Mouse (Mus musculus) limb, embryonic 14.5 days (tissue): ENCODE results near the gene Dnph1. TPM values are rescaled to one million over a fixed set of nuclear protein-coding genes. Genes with fewer than 3 reads are reported as not detected.

Experiments used
- ATAC-seq: fragments of 200-750 bp; cut with Nextera tagmentation; 2 replicates; pipeline ENCODE4 v1.8.0; 2017; ENCODE audit warnings: low read depth, moderate number of reproducible peaks, moderate TSS enrichment; ENCODE audit not compliant: low FRiP score
- DNase-seq: peaks from one replicate; pipeline ENCODE4 v3.0.0-alpha.2; 2015; ENCODE audit warnings: low spot score
- H3K27ac ChIP-seq: fragments of 300-500 bp; sonication (generic); replicated peaks from 2 replicates; pipeline ENCODE4 v1.5.1; 2014; ENCODE audit warnings: low read depth, mild to moderate bottlenecking, low read length, moderate library complexity, mixed read lengths
- H3K27me3 ChIP-seq: fragments of 300-500 bp; sonication (generic); 2 replicates; pipeline ENCODE4 v1.6.1; 2014; ENCODE audit warnings: low read length, mixed read lengths; ENCODE audit not compliant: control insufficient read depth, insufficient read depth
- H3K36me3 ChIP-seq: fragments of 300-500 bp; sonication (generic); 2 replicates; pipeline ENCODE4 v1.6.1; 2014; ENCODE audit warnings: mild to moderate bottlenecking, low read length, moderate library complexity, mixed read lengths; ENCODE audit not compliant: control insufficient read depth, insufficient read depth
- H3K4me1 ChIP-seq: fragments of 300-500 bp; sonication (generic); 2 replicates; pipeline ENCODE4 v1.6.1; 2014; ENCODE audit warnings: antibody characterized with exemption, low read length, mixed read lengths; ENCODE audit not compliant: control insufficient read depth, insufficient read depth
- H3K4me2 ChIP-seq: fragments of 300-500 bp; sonication (generic); replicated peaks from 2 replicates; pipeline ENCODE4 v1.6.1; 2014; ENCODE audit warnings: low read depth, mild to moderate bottlenecking, low read length, moderate library complexity; ENCODE audit not compliant: severe bottlenecking
- H3K4me3 ChIP-seq: fragments of 300-500 bp; sonication (generic); replicated peaks from 2 replicates; pipeline ENCODE4 v1.5.1; 2014; ENCODE audit warnings: low read length
- H3K9ac ChIP-seq: fragments of 300-500 bp; sonication (generic); 2 replicates; pipeline ENCODE4 v1.6.1; 2014; ENCODE audit warnings: mild to moderate bottlenecking, low read depth, low read length, moderate library complexity; ENCODE audit not compliant: severe bottlenecking
- H3K9me3 ChIP-seq: fragments of 300-500 bp; sonication (generic); 2 replicates; pipeline ENCODE4 v1.6.1; 2016; ENCODE audit warnings: low read length; ENCODE audit not compliant: control insufficient read depth
- POLR2A ChIP-seq: fragments of 200-500 bp; IDR thresholded peaks from 2 replicates; pipeline ENCODE4 v1.8.0; 2012; ENCODE audit warnings: inconsistent platforms, mild to moderate bottlenecking, moderate library complexity, borderline replicate concordance; ENCODE audit not compliant: insufficient read depth, insufficient read length; ENCODE audit errors: extremely low read depth
- whole genome bisulfite sequencing: fragments of 180-500 bp; shearing (Covaris S2); extraction: QIAGEN DNeasy Blood & Tissue Kit; methylation state at CpG from one replicate; pipeline ENCODE4 v1.1.7; 2014; 5-methylcytosine and 5-hydroxymethylcytosine counted together
- polyA plus RNA-seq, 2 experiments: library from polyadenylated mRNA; depleted of rRNA in 1 of 2; stranded (reverse) in 1 of 2; unstranded in 1 of 2; fragments of >200 nt; fragmentation: Nextera tagmentation in 1 of 2; extraction: Ambion mirVana in 1 of 2; gene quantifications; 2 replicates each; pipeline versions ENCODE4 v1.2.1 to v1.2.3; 2012 to 2014

The Dnph1 gene
- polyA plus RNA-seq, 2 experiments: 30.0 to 37.6 TPM

GRCm38 (mm10) chr17:46462226-46462625 lies 34.3 kb upstream of the Dnph1 start:
- Histone ChIP-seq H3K9ac (no peak overlapping the region), H3K27me3 (peaks cover 45% of the 10 kb centered on the region), H3K4me1 (peaks cover 4% of the 10 kb centered on the region; the same call in 1 of the 2 replicates), H3K27ac (no peak overlapping the region), H3K4me2 (no peak overlapping the region), H3K4me3 (no peak overlapping the region), H3K9me3 (no peaks in the 10 kb centered on the region), H3K36me3 (no peaks in the 10 kb centered on the region)
- no peak for TF ChIP-seq POLR2A
- WGBS: 83% methylated on average over 5 of the region's 5 CpGs
- ATAC-seq (no peak), DNase-seq (no peak)

GRCm38 (mm10) chr17:46467830-46468229 lies 28.7 kb upstream of the Dnph1 start:
- no peak overlapping the region for H3K9ac ChIP-seq
- no peak for TF ChIP-seq POLR2A
- H3K27me3 ChIP-seq: no peaks in the 10 kb centered on the region
- 78% methylated on average over 9 of the region's 9 CpGs for WGBS
- no peak overlapping the region for H3K4me3 ChIP-seq
- no peak overlapping the region for H3K4me2 ChIP-seq
- no peaks in the 10 kb centered on the region for H3K9me3 ChIP-seq
- H3K4me1 ChIP-seq: no peaks in the 10 kb centered on the region
- no peaks in the 10 kb centered on the region for H3K36me3 ChIP-seq
- H3K27ac ChIP-seq: no peak overlapping the region
- no peak for DNase-seq
- no peak for ATAC-seq

- ATAC-seq (no peak), DNase-seq (no peak)
- 57% methylated on average over 8 of the region's 8 CpGs for WGBS
- H3K4me1 ChIP-seq: no peaks in the 10 kb centered on the region
- H3K27me3 ChIP-seq: no peaks in the 10 kb centered on the region; the same call in 1 of the 2 replicates
- no peak overlapping the region for H3K4me3 ChIP-seq
- H3K4me2 ChIP-seq: no peak overlapping the region
- H3K36me3 ChIP-seq: no peaks in the 10 kb centered on the region
- H3K27ac ChIP-seq: no peak overlapping the region
- H3K9me3 ChIP-seq: no peaks in the 10 kb centered on the region
- no peak for TF ChIP-seq POLR2A
- no peak overlapping the region for H3K9ac ChIP-seq
Measured at GRCm38 (mm10) chr17:46476601-46477000, 19.9 kb upstream of the Dnph1 start.

GRCm38 (mm10) chr17:46477286-46477685 lies 19.2 kb upstream of the Dnph1 start:
- Histone ChIP-seq H3K9ac (no peak overlapping the region), H3K4me3 (no peak overlapping the region), H3K27me3 (no peaks in the 10 kb centered on the region; the same call in 1 of the 2 replicates), H3K9me3 (no peaks in the 10 kb centered on the region), H3K27ac (no peak overlapping the region), H3K4me2 (no peak overlapping the region), H3K4me1 (no peaks in the 10 kb centered on the region), H3K36me3 (no peaks in the 10 kb centered on the region)
- TF ChIP-seq POLR2A: no peak
- ATAC-seq (no peak), DNase-seq (no peak)
- 88% methylated on average over 15 of the region's 15 CpGs for WGBS

GRCm38 (mm10) chr17:46483561-46484001 lies 12.9 kb upstream of the Dnph1 start:
- DNase-seq: peak; percentile 9
- no peak overlapping the region for H3K9ac ChIP-seq
- ATAC-seq: no peak

More at GRCm38 (mm10) chr17:46483561-46484001, 12.9 kb upstream of the Dnph1 start:
- no peaks in the 10 kb centered on the region for H3K36me3 ChIP-seq
- no peaks in the 10 kb centered on the region for H3K9me3 ChIP-seq
- 1% methylated on average over 16 of the region's 16 CpGs for WGBS
- peak overlapping the region; percentile 43 for H3K4me2 ChIP-seq
- H3K27ac ChIP-seq: no peak overlapping the region
- TF ChIP-seq POLR2A: no peak
- H3K4me1 ChIP-seq: peaks cover 3% of the 10 kb centered on the region; the same call in 1 of the 2 replicates
- peak overlapping the region; percentile 22 for H3K4me3 ChIP-seq
- H3K27me3 ChIP-seq: peaks cover 58% of the 10 kb centered on the region
